14 mouse cellular contexts compared by ENCODE assay signal in genomic region chr12:15848391-15848790, GRCm38 (mm10).
"Had no signal": no experiment of that assay in that cellular context is flagged by ENCODE, and none has a peak within 500 bp of the region (broad histone marks: within the 10 kb centered on the region; RNA-seq: fewer than 3 reads in every experiment).

No protein-coding gene starts in this region.

- H3K9me3 ChIP-seq: liver, embryonic 12.5 days; midbrain, embryonic 10.5 days; neural tube, embryonic 15.5 days had no signal

- H3K4me2 ChIP-seq: liver, embryonic 12.5 days; lung, embryonic 14.5 days; neural tube, embryonic 15.5 days had no signal

- H3K4me3 ChIP-seq: liver, embryonic 12.5 days; midbrain, embryonic 10.5 days; myocyte; neural tube, embryonic 15.5 days had no signal

- H3K9ac ChIP-seq: liver, embryonic 12.5 days; lung, embryonic 14.5 days; neural tube, embryonic 15.5 days had no signal

- H3K27me3 ChIP-seq: liver, embryonic 12.5 days; neural tube, embryonic 15.5 days had no signal

- H3K36me3 ChIP-seq: liver, embryonic 12.5 days; midbrain, embryonic 10.5 days; neural tube, embryonic 15.5 days had no signal

- H3K4me1 ChIP-seq: liver, embryonic 12.5 days had no signal

- H3K27ac ChIP-seq: kidney, postnatal 0 days; liver, embryonic 12.5 days; midbrain, embryonic 10.5 days; neural tube, embryonic 15.5 days had no signal

- DNase-seq: kidney, postnatal 4 days; left cerebral cortex, postnatal 4 days; lung, embryonic 14.5 days; lung, postnatal 10 days; lung, postnatal 4 days; midbrain, embryonic 14.5 days; right cerebral cortex, adult 18-20 months; right cerebral cortex, postnatal 25 days; thymus, postnatal 36 days had no signal

- ATAC-seq: liver, embryonic 12.5 days had no signal
